Mouse (Mus musculus) ZHBTc4 (cell line): ENCODE measurements at regions not wholly inside any gene's neighbourhood (a gene's known extent, or its start where the extent isn't known, plus 50 kb on each side); places are given as distances from the start of the nearest gene placed in this dataset.

ENCODE experiments used
- DNase-seq: peaks from one replicate; pipeline ENCODE4 v3.0.0-alpha.2; 2011; ENCODE audit warnings: low read depth, low spot score

DNA sequence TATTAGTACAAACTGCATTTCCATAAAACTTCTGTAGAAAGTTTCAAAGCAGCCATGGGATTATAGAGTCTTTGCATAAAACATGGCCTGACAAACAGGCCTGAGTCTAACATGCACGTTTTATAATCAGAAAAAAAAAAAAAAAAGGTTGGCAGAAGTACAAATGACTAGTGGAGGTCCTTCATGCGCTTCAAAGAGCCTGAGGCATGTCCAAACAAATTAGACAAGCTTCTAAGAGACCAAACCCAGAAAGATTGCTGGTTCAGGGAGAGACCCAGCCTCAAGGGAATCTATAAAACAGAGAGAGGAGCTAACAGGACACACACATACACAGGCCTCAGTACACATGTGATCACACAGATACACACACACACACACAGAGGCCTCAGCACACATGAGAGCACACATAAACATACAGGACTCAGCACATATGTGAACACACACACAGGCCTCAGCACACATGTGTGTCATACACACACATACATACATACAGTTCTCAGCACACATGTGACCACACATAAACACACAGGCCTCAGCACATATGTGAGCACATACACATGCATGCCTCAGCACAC is 57.0 kb upstream of the Gnaq start:
- no peak for DNase-seq

DNA sequence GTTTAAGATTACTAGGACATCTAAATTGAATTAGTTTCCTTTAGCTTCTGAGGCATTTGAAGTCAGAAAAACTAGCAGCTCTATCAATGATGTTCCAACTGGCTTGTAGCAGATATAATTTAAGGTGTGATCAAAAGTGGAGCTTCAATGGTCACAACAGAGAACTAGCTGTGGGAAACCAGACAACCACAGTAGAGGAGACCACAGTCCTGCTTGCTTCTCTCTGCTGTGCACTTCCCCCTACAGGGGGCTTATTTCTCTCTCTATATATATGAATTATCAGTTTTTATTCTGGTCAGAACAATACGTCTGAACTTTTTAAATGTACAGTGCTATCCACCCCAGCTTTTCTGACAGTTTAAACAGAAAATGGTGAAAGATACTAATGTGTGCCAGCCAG is 57.6 kb upstream of the Gnaq start:
- DNase-seq = no peak

DNA sequence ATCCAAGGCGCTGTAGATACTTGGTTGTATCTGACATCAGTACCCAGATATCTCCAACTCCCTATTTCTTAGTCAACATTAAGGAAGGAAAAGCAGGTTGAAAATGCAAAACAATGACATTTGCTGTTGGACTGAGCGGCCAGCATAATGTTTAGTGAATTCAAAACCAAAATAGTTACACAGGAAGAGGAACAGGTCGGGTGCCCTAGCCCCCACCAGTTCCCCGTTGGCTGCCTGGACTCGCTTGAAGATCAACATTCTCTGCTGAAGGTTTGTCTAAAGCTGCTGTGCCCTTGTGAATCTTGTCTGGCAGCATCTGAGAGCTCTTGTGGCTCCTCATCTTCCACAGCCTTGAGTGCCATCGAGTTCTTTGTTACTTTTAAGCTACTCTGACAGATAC is 65.3 kb upstream of the Gnaq start:
- DNase-seq = no peak

DNA sequence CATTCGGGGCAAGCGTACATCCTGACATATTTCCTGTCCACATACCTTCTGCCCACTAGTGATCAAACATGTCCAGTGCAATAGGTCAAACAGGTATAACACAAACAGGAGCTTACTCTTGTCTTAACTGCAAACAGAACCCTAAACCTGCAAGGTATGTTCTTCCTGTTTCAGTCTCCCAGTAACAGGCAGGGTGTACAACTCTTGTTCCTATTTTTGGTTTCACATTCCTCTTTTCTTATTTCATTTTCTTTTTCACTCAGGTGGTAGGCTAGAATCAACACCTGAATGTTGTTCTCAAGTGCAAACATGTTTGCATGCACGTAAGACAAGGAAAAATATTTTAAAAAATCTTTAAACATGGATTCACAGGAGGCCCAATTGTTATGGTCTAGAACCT is 67.7 kb upstream of the Gnaq start:
- DNase-seq = no peak

DNA sequence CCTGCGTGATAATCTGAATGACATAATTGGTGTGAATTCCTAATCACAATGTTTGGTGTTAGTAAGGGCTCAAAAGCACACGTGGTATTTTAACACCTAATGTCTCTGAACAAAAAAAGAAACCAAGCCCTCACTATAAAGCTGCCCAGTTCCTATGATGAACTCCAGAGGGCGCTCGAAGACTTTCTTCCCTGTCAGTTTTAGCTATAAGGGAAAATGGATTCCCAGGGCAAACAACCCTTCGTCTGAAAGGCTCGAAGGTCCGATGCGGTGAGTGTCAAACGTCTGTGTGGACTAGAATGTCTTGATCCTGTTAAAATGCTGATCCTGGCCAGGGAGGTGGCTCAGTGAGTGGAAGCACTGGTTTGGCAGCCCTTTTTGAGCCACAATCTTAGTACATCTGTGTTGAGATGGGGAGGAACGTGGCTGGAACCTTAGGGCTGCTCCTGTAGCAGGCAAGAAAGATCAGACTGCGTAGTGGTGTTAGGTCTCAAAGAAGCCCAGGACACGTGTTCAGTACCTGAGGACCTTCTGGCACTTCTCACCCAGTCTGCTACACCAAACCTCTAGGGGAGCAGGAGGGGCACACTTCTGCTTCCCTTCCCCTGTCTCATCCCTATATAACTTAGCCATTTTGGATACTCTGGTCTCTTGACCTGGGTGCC is 68.6 kb upstream of the Gnaq start:
- peak; percentile 79 for DNase-seq

DNA sequence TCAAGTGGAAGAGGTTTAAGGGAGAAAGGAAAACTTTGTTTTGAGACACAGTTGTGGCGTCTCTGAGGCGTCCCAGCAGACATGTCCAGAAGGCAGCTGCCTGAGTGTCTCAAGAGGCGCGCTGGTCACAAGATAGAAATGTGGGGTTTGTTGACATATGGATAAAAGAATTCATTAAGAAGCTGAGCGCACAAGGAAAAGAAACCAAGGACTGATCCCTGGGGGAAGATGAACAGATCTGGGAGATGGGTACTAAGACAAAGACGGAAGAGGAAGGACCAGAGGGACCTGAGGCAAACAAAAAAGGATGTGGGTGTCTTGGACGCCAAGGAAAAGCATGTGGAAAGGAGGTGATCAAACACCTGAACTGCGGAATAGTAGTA is 69.1 kb upstream of the Gnaq start:
- DNase-seq = no peak

DNA sequence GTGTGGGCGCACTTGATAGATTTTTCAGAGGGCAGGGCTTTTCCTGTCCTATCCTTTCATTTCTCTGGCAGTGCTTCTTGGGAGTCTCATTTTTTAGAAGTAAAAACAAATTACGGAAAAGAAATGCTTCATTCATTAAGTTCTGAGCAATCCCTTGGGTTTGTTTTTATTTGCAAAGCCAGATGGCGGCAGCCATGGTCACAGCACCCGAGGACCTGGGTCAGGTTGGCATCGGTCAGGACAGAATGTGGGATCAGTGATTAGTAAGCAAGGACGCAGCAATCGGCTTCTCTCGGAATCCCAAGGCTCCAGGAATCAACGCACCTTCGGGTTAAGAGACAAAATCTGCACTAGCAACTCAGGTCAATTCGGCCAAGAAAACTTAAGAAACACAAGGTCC is 70.8 kb upstream of the Gnaq start:
- DNase-seq = no peak

DNA sequence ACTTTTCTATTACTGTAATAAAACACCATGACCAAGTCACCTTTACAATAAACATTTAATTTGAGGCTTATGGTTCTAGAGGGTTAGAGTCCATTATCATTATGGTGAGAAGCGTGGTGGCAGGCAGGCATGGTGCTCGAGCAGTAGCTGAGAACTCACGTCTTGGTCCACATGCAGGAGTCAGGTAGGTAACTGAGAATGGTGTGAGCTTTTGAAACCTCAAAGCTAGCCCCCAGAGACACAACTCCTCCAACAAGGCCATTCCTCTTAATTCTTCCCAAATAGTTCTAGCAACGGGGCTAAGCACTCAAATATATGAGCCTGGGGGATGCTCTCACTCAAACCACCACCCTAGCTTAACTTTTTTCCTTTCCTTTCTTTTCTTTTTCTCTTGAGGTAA is 73.6 kb upstream of the Gnaq start:
- DNase-seq = no peak

DNA sequence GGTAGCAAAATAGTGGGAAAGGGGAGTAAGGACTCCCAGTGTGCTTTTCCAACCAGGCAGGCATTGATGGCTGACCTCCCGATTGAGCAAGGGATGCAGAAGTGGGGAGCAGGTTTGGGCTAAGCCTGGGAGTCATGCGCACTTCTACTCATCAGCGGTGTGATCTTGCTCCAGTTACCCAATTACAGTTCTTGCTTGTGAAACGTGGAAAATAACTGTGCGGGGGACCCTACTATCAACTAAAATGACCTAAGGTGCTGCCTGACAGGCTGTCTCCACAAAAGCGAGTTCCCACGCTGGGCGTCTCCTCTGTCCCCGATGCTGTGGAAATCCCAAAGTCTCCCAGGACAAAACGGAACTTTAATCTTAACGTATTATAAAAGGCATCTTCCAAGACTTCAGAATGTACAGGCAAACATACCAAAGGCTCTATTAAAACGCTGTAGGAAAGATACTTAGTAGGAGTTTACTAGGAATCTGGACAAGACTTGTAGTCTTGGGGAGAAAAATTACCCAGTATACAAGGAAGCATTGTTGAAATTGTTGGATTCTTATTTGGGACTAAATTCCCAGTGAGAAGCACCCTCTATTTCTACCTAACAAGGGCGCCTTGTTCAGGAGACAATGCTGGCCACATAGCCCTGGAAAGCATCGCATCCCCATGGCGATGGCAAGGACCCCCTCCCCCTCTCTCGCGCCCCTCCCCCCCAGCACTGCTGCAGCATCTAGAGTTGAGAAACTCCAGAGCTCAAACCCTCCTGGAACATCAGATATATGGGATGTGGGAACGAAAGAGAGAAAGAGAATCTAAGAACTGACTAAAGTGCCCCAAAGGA is 65.6 kb upstream of the Cep78 start:
- no peak for DNase-seq

DNA sequence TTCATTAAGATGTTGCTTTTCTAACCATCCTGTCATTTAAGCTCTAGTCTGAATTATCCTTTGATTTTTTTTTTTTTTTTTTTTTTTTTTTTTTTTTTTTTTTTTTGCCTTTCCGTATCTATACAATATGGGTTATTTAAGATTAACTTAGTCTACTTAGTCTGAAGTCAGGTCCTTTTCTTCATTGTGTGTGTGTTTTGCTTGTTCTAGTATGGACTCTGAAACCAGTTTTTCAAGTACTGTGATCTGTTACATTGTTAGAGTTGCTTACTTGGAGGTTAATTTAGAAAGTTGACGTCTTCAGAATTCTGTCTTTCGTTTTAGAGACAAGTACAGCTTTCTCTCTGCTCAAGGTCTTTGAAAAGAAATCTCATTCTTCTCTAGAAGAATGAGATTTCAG is 64.9 kb upstream of the Cep78 start:
- DNase-seq = no peak

DNA sequence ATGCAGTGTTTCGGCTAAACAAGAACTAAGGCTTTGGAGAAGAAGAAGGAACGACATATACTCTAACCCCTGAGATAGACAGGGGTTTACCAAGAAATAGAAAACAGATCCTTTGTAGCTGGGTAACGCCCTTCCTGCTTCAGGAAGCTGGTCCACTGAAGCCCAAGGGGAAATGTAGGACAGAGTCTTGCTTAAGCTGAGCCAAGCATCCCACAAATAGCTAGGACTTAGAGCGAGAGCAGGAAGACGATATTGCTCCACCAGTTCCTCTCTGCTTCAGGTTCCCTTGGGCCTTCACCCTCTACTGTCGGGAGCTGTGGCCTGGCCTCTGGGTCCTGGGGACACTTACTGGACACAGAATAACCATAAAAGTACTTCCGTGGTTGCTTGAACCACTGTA is 62.2 kb upstream of the Cep78 start:
- DNase-seq = no peak

DNA sequence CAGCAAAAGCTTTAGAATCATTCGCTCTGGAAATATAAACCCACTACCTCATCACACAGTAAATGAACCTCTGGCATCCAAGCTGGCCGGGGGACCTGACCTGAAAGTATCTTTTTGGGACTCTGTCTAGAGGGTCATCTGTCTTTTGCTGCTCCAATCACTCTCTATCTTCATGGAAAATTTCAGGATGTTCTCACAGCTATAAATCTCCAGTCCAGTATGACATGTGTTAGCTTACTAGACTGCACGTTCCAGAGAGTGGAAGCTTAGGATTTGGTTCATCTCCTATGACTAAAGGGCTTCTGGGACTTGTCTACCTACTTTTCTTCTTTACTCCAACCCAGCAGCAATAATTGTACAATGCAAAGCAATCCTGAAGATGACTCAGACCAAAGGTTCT is 60.5 kb upstream of the Cep78 start:
- no peak for DNase-seq

DNA sequence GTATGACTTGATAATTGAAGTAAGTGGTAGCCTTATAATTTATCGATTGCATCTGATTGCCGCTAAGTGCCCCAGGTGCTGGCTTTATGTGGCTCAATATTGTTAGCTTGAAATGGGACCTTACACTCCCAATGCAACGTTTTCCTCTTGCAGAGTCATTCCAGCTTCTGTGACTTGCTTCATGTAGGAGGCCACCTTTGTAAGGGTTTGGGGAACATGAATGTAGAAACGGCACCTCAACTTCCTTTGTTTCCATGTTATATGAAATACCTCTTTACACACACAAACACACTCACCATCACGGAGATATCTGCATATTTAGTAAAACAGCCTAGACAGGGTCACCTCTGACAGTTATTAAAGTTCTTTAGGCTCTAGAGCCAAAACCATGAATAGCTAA is 59.4 kb upstream of the Cep78 start:
- DNase-seq = no peak

DNA sequence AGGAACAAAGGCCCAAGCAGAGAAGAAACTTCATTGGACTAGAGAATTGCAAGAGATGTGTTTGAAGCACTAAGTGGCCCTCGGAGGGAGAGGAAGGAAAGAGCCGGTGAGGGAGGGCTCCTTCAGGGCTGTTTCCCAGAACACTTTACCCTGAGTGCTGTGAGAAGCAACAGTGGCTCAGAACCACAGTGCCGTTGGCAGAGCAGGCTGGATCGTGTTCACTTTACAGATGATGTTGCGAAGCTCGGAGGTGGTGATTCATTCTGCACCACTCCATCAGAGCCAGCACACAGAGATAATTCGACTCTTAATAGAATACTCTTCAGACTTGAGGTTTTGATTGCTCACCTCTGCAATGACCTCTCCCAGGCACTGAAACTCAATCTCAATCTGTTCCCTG is 58.2 kb upstream of the Cep78 start:
- no peak for DNase-seq

DNA sequence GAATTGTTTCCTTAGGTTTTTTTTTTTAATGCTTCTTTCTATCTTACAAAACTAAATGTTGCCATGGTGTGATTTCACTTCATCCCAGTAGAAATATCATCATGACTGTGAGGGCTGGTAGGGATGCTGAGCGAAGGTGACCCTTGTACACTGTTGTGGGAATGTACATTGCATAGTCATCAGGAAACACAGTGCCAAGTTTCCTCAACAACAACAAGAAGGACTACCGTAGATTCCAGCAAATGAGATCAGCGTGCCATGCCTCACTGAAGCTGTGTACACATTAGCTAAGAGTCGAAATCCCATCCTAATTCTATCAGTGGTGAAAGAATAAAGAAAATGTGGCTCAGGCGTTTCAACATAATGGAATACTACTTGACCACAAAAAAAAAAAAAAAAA is 57.1 kb upstream of the Cep78 start:
- no peak for DNase-seq

DNA sequence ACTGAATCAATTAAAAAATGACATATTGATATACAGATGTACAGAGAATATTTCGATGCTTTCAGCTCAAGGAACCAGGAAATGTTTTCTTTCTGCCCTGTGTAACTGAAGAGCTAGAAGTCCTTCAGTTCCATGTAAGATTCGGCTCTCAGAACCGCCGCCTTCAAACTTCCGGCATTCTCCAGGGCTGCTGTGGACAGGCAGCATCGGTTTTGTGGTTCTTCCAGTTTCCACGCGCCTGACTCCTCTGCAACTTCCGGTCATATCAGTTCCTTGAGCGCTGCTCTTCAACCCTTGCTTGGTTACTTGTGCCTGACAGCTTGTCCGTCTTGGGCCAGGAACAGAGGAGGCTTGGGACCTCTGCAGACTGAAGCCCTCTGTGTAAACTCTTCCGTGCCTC is 53.0 kb upstream of the Cep78 start:
- no peak for DNase-seq
